Mouse (Mus musculus) heart, embryonic 15.5 days (tissue): ENCODE measurements around the gene Mss51. TPM values are rescaled to one million over a fixed set of nuclear protein-coding genes. Genes with fewer than 3 reads are reported as not detected.
A peak's percentile ranks its signal among the peaks of the same experiment; 100 is the strongest.

ENCODE experiments used
- ATAC-seq: fragments of 200-750 bp; cut with Nextera tagmentation; replicated peaks from 2 replicates; pipeline ENCODE4 v1.8.0; 2017; ENCODE audit warnings: low read depth, moderate TSS enrichment; ENCODE audit not compliant: insufficient number of reproducible peaks, insufficient read depth, low FRiP score
- H3K27ac ChIP-seq: fragments of 300-500 bp; sonication (generic); 2 replicates; pipeline ENCODE4 v1.5.1; 2015; ENCODE audit warnings: mild to moderate bottlenecking, inconsistent platforms
- H3K27me3 ChIP-seq: fragments of 300-500 bp; sonication (generic); 2 replicates; pipeline ENCODE4 v1.6.1; 2015; ENCODE audit warnings: inconsistent platforms
- H3K36me3 ChIP-seq: fragments of 300-500 bp; sonication (generic); 2 replicates; pipeline ENCODE4 v1.6.1; 2015; ENCODE audit warnings: mild to moderate bottlenecking, inconsistent platforms
- H3K4me1 ChIP-seq: fragments of 300-500 bp; sonication (generic); replicated peaks from 2 replicates; pipeline ENCODE4 v1.6.1; 2015; ENCODE audit warnings: inconsistent platforms
- H3K4me2 ChIP-seq: fragments of 300-500 bp; sonication (generic); 2 replicates; pipeline ENCODE4 v1.6.1; 2015; ENCODE audit warnings: inconsistent platforms, mild to moderate bottlenecking, moderate library complexity
- H3K4me3 ChIP-seq: fragments of 300-500 bp; sonication (generic); 2 replicates; pipeline ENCODE4 v1.5.1; 2015; ENCODE audit warnings: mild to moderate bottlenecking, inconsistent platforms
- H3K9ac ChIP-seq: fragments of 300-500 bp; sonication (generic); 2 replicates; pipeline ENCODE4 v1.6.1; 2015; ENCODE audit warnings: mild to moderate bottlenecking, inconsistent platforms
- H3K9me3 ChIP-seq: fragments of 300-500 bp; sonication (generic); replicated peaks from 2 replicates; pipeline ENCODE4 v1.6.1; 2016; ENCODE audit warnings: inconsistent platforms
- WGBS: fragments of 180-500 bp; shearing (Covaris S2); methylation state at CpG from one replicate; pipeline ENCODE4 v1.1.7; 2015; ENCODE audit warnings: mixed read lengths; 5-methylcytosine and 5-hydroxymethylcytosine counted together
- polyA plus RNA-seq: library from polyadenylated mRNA; unstranded; fragments of >200 nt; fragmentation: Nextera tagmentation; extraction: Ambion mirVana; gene quantifications from 2 replicates; pipeline ENCODE4 v1.2.1, GENCODE M21; 2015

The Mss51 gene
- 0.45 and 0.56 TPM in 2 replicates for polyA plus RNA-seq

- H3K4me1 ChIP-seq = no peaks in the 10 kb centered on the region
- H3K9ac ChIP-seq = no peak within 1 kb of the TSS
- no peak within 1 kb of the TSS for H3K27ac ChIP-seq
- H3K27me3 ChIP-seq = no peaks in the 10 kb centered on the region
- no peaks in the 10 kb centered on the region for H3K9me3 ChIP-seq
- H3K4me2 ChIP-seq = no peak within 1 kb of the TSS
- no peak for ATAC-seq
- H3K36me3 ChIP-seq = peaks cover 44% of the 10 kb centered on the region
- no peak within 1 kb of the TSS for H3K4me3 ChIP-seq
- WGBS = 70% methylated on average over 2 of the region's 2 CpGs
These were observed at the start of gene Mss51 for GRCm38 (mm10) chr14:20496603-20497002. Gene Mss51, minus strand, starts transcription at chr14:20496901.

GRCm38 (mm10) chr14:20546415-20546814 is 49.7 kb upstream of the Mss51 start, which contains the start of gene Ppp3cb:
Gene Ppp3cb, minus strand, starts transcription at chr14:20546573.
- no peaks in the 10 kb centered on the region for H3K9me3 ChIP-seq
- H3K27me3 ChIP-seq = no peaks in the 10 kb centered on the region
- H3K9ac ChIP-seq = peak within 1 kb of the TSS; percentile 96
- H3K36me3 ChIP-seq = peaks cover 18% of the 10 kb centered on the region
- H3K4me3 ChIP-seq = peak within 1 kb of the TSS; percentile 90
- H3K27ac ChIP-seq = peak within 1 kb of the TSS; percentile 99
- peak within 1 kb of the TSS; percentile 65 for H3K4me2 ChIP-seq
- peaks cover 13% of the 10 kb centered on the region for H3K4me1 ChIP-seq
- WGBS = under 1% methylated on average over 25 of the region's 29 CpGs
- ATAC-seq = peak; percentile 90

- Histone ChIP-seq H3K4me3 (peak overlapping the region; percentile 90), H3K4me2 (peak overlapping the region; percentile 65), H3K27ac (peak overlapping the region; percentile 99), H3K36me3 (peaks cover 18% of the 10 kb centered on the region), H3K4me1 (peaks cover 13% of the 10 kb centered on the region), H3K9ac (peak overlapping the region; percentile 96), H3K9me3 (no peaks in the 10 kb centered on the region), H3K27me3 (no peaks in the 10 kb centered on the region)
- peak; percentile 99 for ATAC-seq
- WGBS = under 1% methylated on average over 53 of the region's 67 CpGs
These were observed 49.0 kb upstream of the Mss51 start for GRCm38 (mm10) chr14:20545529-20546331.

- no peak overlapping the region for H3K27ac ChIP-seq
These were observed 48.0 kb upstream of the Mss51 start for GRCm38 (mm10) chr14:20544467-20545411.

GRCm38 (mm10) chr14:20529643-20530042 is 32.9 kb upstream of the Mss51 start:
- Histone ChIP-seq H3K4me2 (no peak overlapping the region), H3K27me3 (no peaks in the 10 kb centered on the region), H3K27ac (no peak overlapping the region), H3K9ac (no peak overlapping the region), H3K4me3 (no peak overlapping the region), H3K4me1 (no peaks in the 10 kb centered on the region), H3K36me3 (no peaks in the 10 kb centered on the region; the same call in 1 of the 2 replicates), H3K9me3 (no peaks in the 10 kb centered on the region)
- no peak for ATAC-seq
- WGBS = 80% methylated on average over 4 of the region's 4 CpGs

More at GRCm38 (mm10) chr14:20544467-20545411, 48.0 kb upstream of the Mss51 start:
- Histone ChIP-seq H3K9ac (no peak overlapping the region), H3K4me1 (peaks cover 13% of the 10 kb centered on the region), H3K9me3 (no peaks in the 10 kb centered on the region), H3K4me2 (peak overlapping the region; percentile 65), H3K27me3 (no peaks in the 10 kb centered on the region), H3K36me3 (peaks cover 13% of the 10 kb centered on the region), H3K4me3 (peak overlapping the region; percentile 90)
- 63% methylated on average over 7 of the region's 7 CpGs for WGBS
- ATAC-seq = no peak

GRCm38 (mm10) chr14:20520179-20520578 is 23.5 kb upstream of the Mss51 start:
- H3K27me3 ChIP-seq = no peaks in the 10 kb centered on the region
- no peak overlapping the region for H3K4me3 ChIP-seq
- ATAC-seq = no peak
- no peak overlapping the region for H3K27ac ChIP-seq
- WGBS = 93% methylated on average over 2 of the region's 2 CpGs
- no peaks in the 10 kb centered on the region for H3K9me3 ChIP-seq
- peaks cover 33% of the 10 kb centered on the region for H3K36me3 ChIP-seq
- H3K9ac ChIP-seq = no peak overlapping the region
- H3K4me1 ChIP-seq = no peaks in the 10 kb centered on the region
- H3K4me2 ChIP-seq = no peak overlapping the region

- Histone ChIP-seq H3K4me1 (no peaks in the 10 kb centered on the region), H3K4me2 (no peak overlapping the region), H3K9me3 (no peaks in the 10 kb centered on the region), H3K9ac (no peak overlapping the region), H3K27me3 (no peaks in the 10 kb centered on the region), H3K4me3 (no peak overlapping the region), H3K36me3 (peaks cover 23% of the 10 kb centered on the region), H3K27ac (no peak overlapping the region)
- WGBS = 69% methylated on average over 2 of the region's 2 CpGs
- no peak for ATAC-seq
These were observed 11.7 kb upstream of the Mss51 start for GRCm38 (mm10) chr14:20508424-20508823.

- Histone ChIP-seq H3K4me2 (no peak overlapping the region), H3K4me1 (no peaks in the 10 kb centered on the region), H3K27me3 (no peaks in the 10 kb centered on the region), H3K36me3 (peaks cover 18% of the 10 kb centered on the region), H3K9ac (no peak overlapping the region), H3K27ac (no peak overlapping the region), H3K4me3 (no peak overlapping the region), H3K9me3 (no peaks in the 10 kb centered on the region)
- no peak for ATAC-seq
- WGBS = 93% methylated on average over 10 of the region's 10 CpGs
These were observed 6.3 kb upstream of the Mss51 start for GRCm38 (mm10) chr14:20502966-20503365.

GRCm38 (mm10) chr14:20499982-20500381 is 3.3 kb upstream of the Mss51 start:
- no peak overlapping the region for H3K27ac ChIP-seq
- H3K4me2 ChIP-seq = no peak overlapping the region
- H3K4me1 ChIP-seq = no peaks in the 10 kb centered on the region
- H3K4me3 ChIP-seq = no peak overlapping the region
- H3K9ac ChIP-seq = no peak overlapping the region
- peaks cover 35% of the 10 kb centered on the region for H3K36me3 ChIP-seq
- no peak for ATAC-seq
- whole genome bisulfite sequencing = 90% methylated on average over 3 of the region's 3 CpGs
- H3K9me3 ChIP-seq = no peaks in the 10 kb centered on the region
- H3K27me3 ChIP-seq = no peaks in the 10 kb centered on the region

- no peak overlapping the region for H3K27ac ChIP-seq
- WGBS = 93% methylated on average over 5 of the region's 5 CpGs
- H3K4me1 ChIP-seq = no peaks in the 10 kb centered on the region
- H3K4me2 ChIP-seq = no peak overlapping the region
- peaks cover 19% of the 10 kb centered on the region; the same call in 1 of the 2 replicates for H3K36me3 ChIP-seq
- H3K27me3 ChIP-seq = no peaks in the 10 kb centered on the region
- no peak for ATAC-seq
- H3K9me3 ChIP-seq = no peaks in the 10 kb centered on the region
- no peak overlapping the region for H3K9ac ChIP-seq
- H3K4me3 ChIP-seq = no peak overlapping the region
These were observed 10.7 kb downstream of the Mss51 start for GRCm38 (mm10) chr14:20486031-20486430.
